Mouse (Mus musculus) gastrocnemius, adult 8-10 months (tissue): ENCODE data around the gene Oard1. TPM values are rescaled to one million over a fixed set of nuclear protein-coding genes. Genes with fewer than 3 reads are reported as not detected.

Source experiments
- DNase-seq, 2 experiments: peaks; one replicate each; pipeline ENCODE4 v3.0.0; 2022; ENCODE audit warnings: low spot score in 2 of 2
- total RNA-seq, 4 experiments: library from RNA; stranded (reverse); gene quantifications; 2 replicates each; pipeline ENCODE4 v1.2.4; 2022

Oard1 gene
- total RNA-seq, 4 experiments from 2014 or later = 12.4 to 18.1 (median 16.4) TPM

DNA sequence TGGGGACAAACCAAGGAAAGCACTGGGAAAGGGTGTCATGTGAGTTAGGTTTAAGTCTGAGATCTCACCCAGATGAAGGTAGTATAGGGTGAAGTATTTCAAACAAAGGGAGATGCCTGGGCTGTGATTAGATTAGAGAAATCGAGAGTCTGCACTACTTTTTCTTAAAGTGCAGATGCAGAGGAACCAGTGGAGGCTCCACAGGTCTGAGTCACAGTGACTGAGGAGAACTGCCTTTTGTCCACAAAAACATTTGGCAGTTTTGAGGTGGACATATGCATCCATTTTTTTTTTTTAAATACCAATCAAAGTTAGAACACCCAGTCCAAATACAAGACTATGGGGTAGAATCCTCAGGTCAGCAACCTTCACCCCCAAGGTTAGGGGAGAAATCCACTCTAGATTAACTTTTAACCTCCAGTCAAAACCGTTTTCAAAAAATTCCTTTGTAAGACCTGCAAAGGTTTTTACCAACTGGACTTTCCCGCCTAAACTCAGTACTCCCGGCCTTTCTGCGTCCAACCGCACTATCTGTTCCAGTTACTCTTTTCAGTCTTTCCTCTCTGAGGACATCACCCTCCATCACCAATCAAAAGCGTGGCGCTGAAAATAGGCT is 1.8 kb upstream of the Oard1 start:
- DNase-seq = no peak

DNA sequence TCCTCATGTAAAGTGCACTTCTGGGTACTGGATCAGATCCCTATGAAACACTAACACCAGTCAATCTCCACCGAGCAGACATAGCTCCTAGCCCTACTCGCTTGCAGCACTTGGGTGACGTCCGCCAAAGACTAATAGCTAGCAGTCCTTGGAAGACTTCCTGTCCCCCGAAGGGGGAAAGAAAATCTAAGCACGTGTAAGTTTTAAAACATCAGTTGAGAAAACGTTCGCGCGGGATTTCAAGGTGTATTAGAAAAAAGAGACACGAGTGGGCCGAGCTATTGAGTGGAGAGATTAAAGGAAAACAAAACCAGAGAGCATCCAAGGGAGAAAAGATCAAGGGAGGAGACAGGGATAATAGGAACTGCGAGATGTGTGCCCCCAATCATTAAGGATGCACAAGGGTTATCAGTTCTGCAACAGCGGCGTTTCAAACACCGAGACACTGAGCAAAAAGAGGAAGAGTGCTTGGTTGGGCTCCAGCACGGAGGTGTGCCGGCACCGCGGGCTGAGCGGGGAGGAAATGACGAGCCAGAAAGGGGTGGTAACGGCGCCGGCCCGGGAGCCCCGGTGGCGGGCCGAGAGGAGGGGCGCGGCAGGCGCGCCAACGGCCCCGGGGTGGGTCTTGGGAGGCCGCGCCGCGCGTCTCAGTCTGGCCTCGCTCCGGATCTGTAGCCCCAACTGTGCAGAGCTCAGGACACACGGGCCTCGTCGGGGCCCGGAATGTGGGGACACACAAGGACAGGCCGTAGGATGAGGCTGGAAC is 1.1 kb upstream of the Oard1 start:
- peak; percentile 43 to 46 for DNase-seq

DNA sequence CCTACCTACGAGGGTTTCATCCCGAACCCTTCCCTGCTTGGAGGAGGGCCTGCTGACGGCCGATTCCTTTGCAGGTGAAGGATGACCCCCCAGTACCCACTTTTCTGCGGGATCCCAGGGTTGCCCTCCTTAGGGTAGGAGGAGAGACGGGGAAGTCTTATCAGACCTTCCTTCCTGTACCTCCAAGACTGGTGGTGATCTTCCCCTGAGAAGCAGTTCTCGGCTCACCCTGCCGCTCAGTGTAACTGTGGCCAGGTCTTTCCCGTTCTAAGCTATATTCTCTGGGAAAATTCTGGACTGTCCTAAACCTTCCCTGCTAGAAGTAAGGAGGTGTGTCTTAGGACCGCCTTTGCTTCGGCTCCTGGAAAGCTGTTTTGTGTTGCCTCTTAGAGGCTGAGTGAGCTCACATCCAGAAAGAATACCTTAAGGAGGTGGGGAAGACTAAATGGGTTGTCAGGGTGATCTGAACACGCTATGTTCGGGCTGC is 528 bp downstream of the Oard1 start:
- DNase-seq = no peak

DNA sequence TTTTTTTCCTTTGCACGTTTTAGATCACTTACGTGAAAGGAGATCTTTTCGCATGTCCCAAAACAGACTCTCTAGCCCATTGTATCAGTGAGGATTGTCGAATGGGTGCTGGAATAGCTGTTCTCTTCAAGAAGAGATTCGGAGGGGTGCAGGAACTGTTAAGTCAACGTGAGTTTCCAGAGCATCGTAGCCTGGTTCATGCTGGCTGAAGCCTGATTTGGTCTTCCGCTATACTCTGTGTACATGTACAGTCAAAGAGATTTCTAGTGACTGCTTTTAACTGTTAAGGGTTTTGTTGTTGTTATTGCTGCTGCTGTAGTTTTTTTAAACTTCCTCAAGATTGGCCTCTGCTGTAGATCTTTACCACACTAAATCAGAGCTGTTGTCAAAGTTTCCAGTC is 1.4 kb downstream of the Oard1 start:
- no peak for DNase-seq

DNA sequence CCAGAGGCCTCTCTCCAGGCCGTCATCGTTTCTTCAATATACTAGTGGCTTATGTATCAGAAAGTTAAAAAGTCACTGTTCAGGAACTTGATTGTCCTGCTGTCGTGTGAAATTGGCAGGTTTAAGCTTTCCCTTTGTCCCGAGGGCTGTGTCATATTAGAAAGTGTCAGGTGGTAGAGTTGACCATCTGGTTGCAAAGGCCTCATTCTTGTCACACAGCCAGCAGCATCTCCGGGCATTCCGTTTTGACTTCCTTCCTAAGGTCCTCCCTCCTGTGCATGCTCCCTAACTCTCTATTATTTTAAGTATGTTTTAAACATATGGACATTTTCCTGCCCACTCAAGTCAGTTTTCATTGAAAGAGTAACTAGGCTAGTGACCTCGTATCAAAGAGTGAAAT is 6.2 kb downstream of the Oard1 start:
- no peak for DNase-seq

DNA sequence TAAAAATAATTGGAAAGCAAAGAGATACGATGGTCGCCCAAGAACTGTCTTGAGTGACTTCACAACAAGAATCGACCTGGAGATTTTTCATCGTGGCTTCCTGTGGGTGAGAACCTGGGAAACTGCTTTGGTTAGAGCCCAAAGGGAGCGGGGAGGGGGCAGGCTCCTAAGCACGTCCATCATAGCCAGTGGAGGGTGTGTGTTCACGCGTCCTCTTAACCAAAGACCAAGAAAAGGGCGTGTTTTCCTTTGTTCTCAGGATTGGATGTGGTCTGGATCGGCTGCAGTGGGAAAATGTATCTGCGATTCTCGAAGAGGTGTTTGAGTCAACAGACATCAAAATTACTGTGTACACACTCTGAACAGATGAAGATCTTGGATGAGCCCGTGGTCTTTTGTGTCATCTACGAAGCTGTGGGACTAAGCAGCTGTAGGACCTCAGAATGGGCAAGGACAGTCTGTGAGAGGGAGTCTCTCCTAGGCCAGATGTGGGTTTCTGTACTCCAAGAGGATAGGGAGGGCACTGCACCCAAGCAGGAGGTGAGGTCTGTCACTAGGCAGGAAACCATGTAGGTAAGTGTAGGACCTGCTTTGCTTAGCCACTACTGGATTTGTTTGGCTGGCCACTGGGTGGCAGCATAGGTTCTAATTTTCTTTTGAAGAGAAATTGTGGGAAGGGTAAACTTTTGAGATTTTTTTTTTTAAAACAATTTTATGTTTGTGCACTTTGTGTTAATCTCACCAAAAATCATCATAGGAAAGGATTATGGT is 6.8 kb downstream of the Oard1 start:
- no peak for DNase-seq

DNA sequence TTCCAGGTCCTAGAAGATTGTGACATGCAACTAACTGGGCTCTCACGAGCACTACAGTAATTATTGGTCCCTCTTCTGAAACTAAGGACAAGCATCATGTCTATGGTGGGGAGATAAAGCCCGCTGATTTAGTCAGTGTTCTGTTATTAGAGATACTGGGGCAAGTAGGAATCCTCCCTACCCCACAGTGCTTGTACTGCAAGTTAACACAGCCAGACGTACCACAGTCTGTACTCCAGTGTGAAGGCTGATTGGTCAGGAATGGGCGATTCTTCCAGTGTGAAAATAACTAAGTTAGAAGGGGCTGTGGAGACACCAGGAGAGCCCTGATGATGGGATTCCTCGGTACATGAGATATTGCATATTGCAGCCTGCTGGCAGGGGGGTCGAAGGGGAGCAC is 7.7 kb downstream of the Oard1 start:
- no peak for DNase-seq

DNA sequence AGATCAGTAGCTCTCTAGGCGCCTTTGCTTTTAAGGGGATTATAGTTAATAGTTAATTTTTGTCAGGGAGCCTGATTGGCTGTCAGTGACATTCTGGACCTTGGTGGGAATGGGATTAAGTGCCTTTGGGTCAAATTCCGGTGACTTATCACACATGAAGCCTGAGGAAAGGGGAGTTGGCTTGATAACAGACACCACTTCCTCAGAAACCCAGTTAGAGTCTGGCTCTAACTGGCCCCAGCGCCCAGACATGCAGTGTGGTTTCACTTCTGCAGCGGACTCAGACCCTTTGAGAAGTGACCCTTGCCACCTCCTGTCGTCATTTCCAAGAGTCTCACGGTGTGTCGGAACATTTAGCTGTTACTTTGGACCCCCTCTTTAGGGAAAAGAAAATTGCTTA is 8.4 kb downstream of the Oard1 start:
- no peak for DNase-seq

DNA sequence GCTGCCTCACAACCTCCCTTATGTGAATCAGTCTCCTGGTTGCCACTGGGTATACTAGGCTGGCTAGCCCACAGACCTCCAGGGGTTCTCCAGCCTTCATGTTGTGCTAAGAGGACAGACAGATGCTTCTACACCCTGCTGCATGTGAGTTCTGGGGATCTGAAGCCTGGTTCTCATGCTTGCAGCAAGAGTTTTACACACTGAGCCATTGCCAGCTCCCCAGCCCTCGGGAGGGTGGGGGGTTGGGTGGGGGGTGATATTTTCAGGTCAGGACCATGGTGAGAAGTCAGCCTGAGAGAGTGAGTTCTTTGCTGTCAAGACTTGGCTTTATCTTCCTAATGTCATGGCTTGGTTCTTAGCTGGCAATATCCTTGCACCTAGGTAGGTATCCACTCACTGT is 9.0 kb downstream of the Oard1 start:
- DNase-seq = no peak

DNA sequence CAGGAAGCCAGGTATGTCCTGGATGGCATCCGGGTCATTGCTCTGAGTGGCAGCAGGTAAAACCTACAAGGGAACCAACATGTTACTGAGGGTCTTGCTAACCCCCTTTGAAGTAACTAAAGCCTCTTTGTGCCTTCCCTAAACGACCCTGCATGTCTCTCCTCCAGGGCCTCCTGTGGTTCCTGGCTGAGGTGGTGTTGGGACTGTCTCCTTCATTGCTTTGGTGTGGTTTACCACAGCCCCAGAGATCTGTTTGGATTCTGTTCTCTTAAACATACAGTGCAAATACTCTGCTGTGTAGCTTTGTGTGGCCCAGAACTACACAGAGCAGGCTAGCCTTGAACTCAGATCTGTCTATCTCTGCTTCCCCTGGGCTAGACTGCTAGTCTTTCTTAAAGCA is 9.8 kb downstream of the Oard1 start:
- no peak for DNase-seq

DNA sequence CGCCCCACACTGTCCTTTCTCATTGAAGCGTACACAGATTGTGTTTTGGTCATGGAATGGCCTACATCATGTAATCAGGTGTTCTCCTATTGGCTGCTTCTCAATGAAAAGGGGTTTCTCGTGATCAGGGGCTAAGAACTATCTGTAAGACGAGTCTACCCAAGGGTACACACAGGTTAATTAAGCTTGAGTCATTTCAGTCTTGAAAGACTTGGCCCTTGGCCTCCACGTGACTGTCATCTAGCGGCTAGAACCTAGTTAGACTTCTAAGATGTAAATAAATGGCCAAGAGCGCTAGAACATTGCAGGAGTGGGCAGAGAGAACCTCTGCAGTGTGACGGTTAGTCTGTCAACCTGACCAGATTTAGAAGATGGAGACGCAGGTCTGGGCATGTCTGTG is 14.4 kb downstream of the Oard1 start:
- DNase-seq = no peak

DNA sequence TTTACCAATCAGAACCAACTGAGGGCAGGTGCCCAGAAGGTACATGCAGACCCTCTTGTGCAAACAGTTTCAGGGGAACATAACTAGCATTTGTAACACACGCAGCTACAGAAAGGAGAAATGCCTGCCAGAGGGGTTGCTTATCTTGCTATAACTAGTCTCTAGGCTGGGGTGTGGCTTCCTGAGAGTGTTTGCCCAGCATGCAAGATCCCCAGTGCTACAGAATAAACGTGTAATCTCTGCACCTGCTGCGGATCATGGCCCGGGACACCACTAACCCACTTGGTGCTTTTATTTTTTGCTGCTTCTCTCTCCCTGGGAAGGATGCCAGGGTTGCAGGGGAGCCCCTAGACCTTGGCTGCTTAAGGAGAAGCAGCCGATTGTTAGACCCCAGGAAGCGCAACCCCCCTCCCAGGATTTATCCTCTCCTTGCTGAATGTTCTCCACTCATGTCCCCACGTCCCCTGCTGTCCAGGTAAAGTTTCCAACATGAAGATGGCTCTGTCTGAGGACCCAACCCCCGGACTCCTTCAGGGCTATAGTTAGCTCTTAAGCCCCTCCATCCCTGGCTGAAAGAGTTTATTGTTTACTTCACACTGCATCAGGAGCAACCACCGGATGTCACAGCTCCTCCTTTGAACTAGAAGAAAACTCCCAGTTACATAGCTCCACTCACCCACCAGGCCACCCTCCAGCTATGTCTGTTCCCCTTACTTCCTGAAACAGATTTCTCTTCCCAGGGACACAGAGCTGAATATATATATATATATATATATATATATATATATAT is 16.2 kb downstream of the Oard1 start:
- peak in 1 of 2 experiments; percentile 15 for DNase-seq

DNA sequence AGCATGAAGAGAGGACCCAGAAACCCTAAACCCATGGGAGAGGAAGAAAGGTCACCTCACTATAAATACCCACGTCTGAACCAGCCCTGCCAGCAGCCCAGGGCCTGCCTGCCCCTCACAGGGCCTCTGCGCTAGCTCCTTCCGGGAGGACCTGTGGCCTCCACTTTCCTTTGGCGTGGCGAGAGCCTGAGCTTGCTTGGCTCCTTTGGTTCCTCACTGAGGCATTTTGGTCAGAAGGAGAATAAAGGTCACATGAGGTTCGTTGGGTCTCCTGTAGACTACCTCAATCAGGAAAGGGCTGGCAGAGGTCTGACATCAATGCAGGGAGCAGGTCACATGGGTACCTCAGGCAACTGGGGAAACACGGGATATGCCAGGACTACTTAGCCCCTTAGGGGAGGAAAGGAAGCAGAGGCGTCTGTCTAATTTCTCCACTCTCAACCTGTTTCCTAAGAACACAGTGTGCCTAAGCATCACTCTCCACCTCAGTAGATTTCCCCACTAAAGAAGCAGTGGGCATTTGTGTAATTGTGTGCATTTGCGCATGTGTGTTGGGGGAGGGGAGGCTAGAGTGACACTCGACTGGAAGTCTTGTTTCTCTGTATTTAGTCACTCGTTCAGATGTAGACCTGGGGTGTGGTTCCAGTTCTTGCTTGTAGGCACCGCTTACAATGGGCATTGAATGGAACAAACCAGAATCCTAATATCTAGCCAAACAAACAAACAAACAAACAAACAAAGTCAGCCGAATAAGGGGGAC is 17.4 kb downstream of the Oard1 start:
- peak; percentile 45 to 73 for DNase-seq

DNA sequence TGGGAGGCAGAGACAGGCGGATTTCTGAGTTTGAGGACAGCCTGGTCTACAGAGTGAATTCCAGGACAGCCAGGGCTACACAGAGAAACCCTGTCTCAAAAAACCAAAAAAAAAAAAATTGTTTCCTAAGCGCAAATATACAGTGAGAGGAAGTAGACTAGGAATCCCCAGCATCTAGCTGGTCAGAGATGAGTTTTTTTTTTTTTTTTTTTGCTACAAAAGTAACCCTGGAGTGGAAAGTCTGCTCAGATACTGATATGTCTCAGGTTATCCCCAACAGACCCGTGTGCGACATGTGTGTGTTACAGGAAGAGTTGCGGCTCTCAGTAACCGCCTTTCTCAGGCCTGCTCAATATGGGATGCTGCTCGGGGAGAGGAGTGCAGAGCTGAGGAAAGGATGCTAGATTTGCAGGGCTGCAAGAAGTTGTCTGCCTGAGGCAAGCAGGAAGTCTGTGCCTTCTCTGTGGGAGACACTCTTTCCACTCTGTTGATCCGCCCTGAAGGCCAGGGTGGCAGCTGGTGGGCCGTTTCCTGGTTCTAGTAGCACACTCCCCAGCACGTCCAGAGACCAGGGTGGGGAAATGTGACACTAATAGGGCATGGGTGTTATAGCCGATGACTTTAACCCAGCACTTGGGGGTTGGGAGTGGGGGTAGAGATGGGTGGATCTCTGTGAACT is 18.2 kb downstream of the Oard1 start:
- no peak for DNase-seq

DNA sequence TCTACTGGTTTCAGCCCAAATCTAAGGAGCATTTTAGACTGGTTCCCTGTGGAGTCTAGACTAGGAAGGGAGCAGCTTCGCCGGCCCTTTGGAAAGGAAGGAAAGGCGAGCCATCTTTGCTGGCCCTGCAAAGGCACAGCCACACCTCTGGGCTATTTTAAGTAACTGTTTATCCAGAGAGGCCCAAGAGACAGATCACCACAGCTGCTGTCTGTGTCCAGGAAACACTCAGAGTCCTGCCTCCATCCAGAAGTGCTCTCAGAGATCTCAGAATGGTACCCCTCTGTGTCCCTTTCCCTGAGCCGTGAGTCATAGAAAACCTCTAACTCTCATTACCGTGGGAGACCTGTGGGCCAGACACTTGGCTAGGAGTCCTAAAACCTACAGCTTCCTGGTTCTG is 20.6 kb downstream of the Oard1 start:
- peak in 1 of 2 experiments; percentile 41 for DNase-seq

DNA sequence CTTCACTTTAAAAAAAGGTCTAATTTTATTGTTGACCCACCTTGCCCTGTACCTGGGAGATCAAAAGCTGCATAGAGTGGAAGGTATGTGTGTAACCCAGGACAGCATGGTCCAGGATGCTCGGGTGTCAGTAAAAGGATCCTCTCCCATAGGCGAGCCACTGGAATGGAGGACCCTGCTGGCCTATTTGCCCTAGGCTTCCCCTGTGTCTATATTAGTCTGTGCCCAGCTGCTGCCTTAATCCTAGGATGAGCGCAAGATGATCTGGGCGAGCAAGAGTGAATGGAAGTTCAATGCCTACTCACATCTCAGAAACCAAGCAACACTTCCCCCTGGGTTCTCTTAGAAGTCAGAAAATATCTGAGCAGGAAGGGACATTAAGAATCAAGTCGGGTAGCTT is 21.2 kb downstream of the Oard1 start:
- DNase-seq = peak in 1 of 2 experiments; percentile 13

DNA sequence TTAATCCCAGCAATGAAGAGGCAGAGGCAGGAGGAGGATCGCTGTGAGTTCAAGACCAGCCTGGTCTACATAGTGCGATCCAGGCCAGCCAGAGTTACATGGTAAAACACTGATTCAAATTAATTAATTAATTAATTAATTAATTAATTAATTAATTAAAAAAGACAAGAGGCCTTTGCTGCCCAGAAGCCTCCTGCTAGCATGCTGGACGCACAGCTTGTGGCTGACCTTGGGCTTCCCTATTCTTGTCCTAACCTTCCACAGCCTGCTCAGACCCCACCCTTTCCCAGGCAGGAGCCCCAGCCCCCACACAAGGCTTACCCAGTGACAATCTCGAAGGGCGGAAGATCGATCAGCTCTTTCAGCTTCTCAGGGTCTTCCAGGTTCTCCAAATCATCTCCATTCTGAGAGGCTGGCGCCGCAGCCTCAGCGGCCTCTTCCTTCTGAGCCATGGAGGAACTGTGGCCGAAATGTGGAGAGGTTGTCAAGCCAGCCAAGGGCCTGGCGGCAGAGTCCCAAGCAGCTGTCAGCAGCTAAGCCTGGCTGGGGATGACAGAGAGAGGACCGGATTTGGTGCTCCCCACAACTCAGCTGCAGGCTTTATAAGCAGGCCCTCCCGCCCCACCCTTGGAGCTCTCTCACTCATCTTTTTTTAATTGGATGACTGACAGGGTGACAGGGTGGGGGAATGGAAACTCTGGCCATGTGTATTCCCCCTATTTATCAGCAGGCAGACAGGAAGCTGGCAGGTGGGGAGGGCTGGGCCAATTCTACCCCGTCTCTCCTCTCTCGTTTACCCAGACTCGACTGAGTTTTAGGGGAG is 22.6 kb downstream of the Oard1 start, which contains the start of gene Apobec2:
TSS of gene Apobec2 (minus strand) at position 773 of the 823 bp plus-strand sequence.
- DNase-seq = peak; percentile 51 to 80

DNA sequence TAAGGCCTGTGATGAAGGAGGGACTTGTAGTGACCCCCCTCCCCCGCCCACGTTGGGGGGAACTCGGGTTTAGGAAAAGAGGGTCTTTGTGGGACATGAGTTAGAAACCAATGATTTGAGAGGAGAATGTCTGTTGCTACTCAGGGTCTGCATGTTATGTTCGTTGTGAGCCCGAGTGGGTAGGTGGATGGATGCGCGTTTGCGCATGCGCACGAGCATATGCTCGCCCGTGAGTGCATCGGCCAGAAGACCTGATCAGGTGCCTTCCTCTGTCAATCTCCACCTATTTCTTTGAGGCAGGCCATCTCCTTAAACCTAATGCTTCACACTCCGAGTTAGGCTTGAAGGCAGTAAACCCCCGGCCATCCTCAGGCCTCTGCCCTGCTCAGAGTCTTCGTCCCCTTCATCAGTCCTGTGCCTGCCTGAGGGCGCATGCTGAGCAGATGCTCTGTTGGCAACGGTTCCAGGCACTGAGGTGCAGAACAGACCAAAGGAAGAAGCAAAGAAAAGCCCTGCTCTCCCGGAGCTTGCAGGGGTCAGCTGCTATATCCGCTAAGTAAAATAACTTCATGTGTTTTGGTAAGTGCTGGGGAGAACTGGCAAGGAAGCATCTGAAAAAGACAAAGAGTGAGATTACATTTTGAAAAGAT is 23.3 kb downstream of the Oard1 start:
- DNase-seq = no peak
